Mouse (Mus musculus) adrenal gland, adult (tissue): ENCODE results near the gene Tmem170b.
"Not testable (repeated sequence)": the region's sequence is repeated elsewhere in the genome, so short reads cannot be mapped to it uniquely, and the experiment has no call there.

Experiments used
- DNase-seq, 2 experiments: peaks; one replicate each; pipeline ENCODE4 v3.0.0; 2022 to 2023; ENCODE audit warnings: low spot score in 1 of 2; ENCODE audit not compliant: inconsistent age in 2 of 2

Gene Tmem170b

GRCm38 (mm10) chr13:41663501-41664195 lies 57.9 kb downstream of the Tmem170b start:
- no peak for DNase-seq

GRCm38 (mm10) chr13:41669951-41670350 lies 64.2 kb downstream of the Tmem170b start:
- no peak for DNase-seq

GRCm38 (mm10) chr13:41670386-41671130 lies 64.9 kb downstream of the Tmem170b start:
- no peak for DNase-seq

- no peak for DNase-seq
Measured at GRCm38 (mm10) chr13:41671136-41671705, 65.5 kb downstream of the Tmem170b start.

GRCm38 (mm10) chr13:41672904-41673303 lies 67.2 kb downstream of the Tmem170b start:
- DNase-seq: not testable (repeated sequence)

GRCm38 (mm10) chr13:41673541-41673940 lies 67.8 kb downstream of the Tmem170b start:
- no peak for DNase-seq

- DNase-seq: not testable (repeated sequence)
Measured at GRCm38 (mm10) chr13:41674608-41675007, 68.9 kb downstream of the Tmem170b start.

- no peak for DNase-seq
Measured at GRCm38 (mm10) chr13:41675498-41675897, 69.8 kb downstream of the Tmem170b start.

GRCm38 (mm10) chr13:41675966-41676835 lies 70.5 kb downstream of the Tmem170b start:
- DNase-seq: no peak

- DNase-seq: no peak
Measured at GRCm38 (mm10) chr13:41676836-41677186, 71.1 kb downstream of the Tmem170b start.

GRCm38 (mm10) chr13:41680854-41681549 lies 75.3 kb downstream of the Tmem170b start:
- DNase-seq: no peak

- DNase-seq: no peak
Measured at GRCm38 (mm10) chr13:41682341-41683119, 76.8 kb downstream of the Tmem170b start.

GRCm38 (mm10) chr13:41683356-41684012 lies 77.8 kb downstream of the Tmem170b start:
- no peak for DNase-seq

GRCm38 (mm10) chr13:41685499-41685898 lies 79.8 kb downstream of the Tmem170b start:
- DNase-seq: no peak

GRCm38 (mm10) chr13:41689055-41689454 lies 83.3 kb downstream of the Tmem170b start:
- DNase-seq: no peak

- peak in 1 of 2 experiments; percentile 18 for DNase-seq
Measured at GRCm38 (mm10) chr13:41689598-41690045, 83.9 kb downstream of the Tmem170b start.
